Mouse (Mus musculus) testis, postnatal 14 days (tissue): ENCODE data around the gene Ccdc173.
"Not testable (repeated sequence)": the region's sequence is repeated elsewhere in the genome, so short reads cannot be mapped to it uniquely, and the experiment has no call there.

ENCODE experiments used
- DNase-seq: peaks from one replicate; pipeline ENCODE4 v3.0.0; 2021; ENCODE audit warnings: low spot score

Ccdc173 gene

DNA sequence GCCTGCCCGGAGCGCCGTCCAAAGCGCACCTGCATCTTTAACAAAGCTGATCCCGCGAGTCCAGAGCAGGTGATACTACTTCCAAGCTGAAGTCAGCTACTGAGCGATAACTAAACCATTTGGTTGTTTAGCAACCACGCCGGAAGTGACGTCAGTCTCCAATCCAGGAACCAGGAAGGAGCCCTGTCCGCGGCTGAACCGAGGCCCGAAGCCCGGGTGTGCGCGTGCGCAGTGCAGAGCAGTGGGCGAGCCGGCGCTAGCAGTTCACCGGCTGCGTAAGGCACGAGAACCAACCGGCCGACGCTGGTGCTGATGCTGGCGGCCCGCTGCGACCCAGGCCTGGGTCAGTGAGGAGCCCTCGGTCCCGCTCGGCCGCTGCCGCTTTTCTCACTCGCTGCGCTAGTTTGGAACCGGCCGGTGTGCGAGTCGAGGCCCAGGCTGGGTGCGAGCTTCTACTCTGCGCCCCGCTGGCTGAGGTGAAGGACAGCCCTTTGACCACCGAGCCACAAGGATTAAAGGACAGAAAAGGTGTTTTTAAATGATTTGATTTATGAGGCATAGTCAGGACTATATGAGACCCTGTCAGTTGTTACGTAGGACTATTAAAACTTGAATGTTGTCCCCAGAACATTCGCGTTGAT, at the start of gene Ccdc173, which contains the start of gene Phospho2:
Ccdc173 (minus strand) TSS at position 147 of the 641 bp plus-strand sequence.
Phospho2 (plus strand) TSS at position 195 of the 641 bp plus-strand sequence.
- DNase-seq: peak; percentile 98

DNA sequence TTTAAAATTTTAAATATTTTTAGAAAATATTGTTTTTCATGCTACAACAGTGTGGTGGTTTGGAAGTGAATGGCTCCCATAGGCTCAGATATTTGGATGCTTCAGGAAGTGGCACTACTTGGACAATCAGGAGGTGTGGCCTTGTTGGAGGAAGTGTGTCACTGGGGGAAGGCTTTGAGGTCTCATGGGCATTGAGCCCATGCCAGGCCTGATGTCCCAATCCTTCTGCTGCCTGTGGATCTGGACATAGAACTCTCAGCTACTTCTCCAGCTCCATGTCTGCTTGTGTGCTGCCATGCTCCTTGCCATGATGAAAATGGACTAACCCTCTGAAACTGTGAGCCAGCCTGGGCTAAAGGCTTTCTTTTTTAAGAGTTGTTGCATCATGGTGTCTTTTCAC, 49.3 kb upstream of the Ccdc173 start:
- DNase-seq: no peak

DNA sequence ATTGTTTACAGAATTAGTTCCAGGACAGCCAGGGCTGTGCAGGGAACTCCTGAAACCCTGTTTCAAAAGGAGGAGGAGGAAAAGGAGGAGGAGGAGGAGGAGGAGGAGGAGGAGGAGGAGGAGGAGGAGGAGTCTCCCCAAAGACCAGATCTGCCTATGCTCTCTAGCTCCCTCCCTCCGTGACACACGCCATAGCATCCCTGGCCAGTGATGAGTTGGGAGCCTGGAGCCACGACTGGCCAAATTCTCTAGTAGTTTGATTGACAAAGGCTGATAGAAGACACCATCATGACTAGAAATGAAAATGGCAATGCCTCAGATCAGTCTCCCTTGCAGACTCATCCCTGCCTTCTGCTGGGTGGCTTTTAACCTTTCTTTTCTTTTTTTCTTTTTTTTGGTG, 48.6 kb upstream of the Ccdc173 start:
- DNase-seq: no peak

DNA sequence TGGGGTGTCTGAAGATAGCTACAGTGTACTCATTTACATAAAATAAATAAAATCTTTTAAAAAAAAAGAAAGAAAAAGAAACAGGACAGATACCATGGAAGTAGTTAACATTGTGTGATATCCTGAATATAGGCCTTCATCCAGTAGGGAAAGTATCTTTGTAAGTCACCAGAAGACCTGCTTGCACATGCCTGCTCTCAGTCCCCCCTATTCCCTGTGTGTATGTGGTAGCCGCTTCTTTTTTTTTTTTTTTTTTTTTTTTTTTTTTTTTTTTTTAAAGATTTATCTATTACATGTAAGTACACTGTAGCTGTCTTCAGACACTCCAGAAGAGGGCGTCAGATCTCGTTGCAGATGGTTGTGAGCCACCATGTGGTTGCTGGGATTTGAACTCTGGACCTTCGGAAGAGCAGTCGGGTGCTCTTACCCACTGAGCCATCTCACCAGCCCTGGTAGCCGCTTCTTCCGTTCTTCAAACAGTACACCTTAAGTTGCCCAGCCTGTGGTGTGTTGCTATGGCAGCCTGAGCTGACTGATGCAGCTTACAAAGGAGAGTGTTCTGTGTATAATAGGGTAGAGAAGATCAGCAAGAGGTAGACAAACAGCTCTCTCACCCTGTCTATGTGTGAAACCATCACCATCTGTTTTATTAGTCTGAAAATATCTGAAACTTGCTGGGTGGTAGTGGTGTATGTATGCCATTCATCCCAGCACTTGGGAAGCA, 48.0 kb upstream of the Ccdc173 start:
- no peak for DNase-seq

DNA sequence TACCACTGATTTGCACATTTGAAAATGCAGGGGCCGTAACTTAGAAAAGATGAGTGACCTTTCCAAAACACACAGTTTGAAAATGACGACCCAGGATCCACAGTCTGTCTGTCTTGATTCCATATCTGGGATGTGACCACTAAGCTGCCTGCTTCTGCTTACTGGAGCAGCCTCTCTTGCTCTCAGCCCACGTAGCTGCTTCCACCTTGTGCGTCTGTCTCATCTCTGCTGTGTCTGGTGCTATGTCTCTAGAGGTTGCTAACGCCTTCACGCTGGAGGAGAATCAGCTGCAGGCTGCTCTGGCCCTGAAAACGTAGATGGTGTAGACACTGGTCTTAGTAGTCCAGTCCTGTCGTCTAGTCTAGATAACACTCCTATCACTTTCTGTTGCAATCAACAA, 40.7 kb upstream of the Ccdc173 start:
- DNase-seq: no peak

DNA sequence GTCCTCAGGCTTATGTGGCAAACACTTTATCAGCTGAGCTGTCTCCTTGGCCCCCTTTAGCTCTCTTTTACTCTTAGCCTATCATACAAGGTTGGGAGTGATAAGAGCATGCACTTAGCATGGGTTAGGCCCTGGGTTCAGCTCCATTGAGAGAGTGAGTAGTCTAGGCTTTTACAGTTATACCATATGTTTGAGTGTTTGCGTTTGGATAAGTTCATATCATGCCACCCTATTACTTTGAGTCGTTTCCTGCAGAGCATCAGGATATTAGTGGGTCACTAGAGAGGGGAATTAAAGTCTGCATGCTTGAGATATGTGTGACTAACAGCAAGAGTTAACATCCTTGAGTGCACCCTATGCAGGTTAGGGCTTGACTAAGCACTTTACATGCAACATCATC, 40.3 kb upstream of the Ccdc173 start:
- DNase-seq: no peak

DNA sequence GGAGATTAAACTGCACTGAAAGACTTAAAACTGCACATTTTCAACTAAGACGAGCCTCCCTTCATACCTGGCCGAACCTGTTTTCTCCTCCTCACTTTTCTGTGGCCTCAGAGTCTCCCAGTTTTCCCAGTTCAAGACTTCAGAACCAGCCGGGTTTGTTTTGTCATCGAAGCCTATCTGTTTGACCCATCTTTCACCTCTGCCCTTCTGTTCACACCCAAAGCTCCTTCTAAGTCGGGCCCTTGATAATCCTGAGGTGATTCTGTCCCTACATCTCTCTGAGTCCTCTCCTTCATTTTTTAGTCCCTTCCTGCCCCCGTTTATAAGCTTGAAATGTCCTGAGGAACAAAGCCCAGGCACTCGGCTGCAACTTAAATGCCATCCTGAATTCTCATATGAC, 38.7 kb upstream of the Ccdc173 start:
- DNase-seq: no peak

DNA sequence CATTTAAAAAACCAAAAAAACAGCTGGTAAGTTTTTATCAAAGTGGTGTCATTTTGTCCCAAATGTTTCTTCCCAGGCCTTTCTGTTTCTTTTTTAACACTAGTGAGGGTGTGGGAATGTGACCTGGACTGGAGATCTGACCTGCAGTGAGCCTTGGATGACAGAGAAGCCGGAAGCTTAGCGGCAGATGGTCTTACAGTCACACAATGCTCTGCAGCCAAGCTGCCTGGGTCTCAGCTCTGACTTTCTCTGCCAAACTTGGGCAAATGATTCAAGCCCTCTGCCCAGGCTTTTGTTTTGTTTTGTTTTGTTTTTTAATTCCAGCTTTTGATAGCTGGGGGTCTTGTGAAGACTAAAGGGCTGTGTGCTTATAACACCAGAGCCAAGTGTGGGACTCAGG, 37.0 kb upstream of the Ccdc173 start:
- DNase-seq: no peak

DNA sequence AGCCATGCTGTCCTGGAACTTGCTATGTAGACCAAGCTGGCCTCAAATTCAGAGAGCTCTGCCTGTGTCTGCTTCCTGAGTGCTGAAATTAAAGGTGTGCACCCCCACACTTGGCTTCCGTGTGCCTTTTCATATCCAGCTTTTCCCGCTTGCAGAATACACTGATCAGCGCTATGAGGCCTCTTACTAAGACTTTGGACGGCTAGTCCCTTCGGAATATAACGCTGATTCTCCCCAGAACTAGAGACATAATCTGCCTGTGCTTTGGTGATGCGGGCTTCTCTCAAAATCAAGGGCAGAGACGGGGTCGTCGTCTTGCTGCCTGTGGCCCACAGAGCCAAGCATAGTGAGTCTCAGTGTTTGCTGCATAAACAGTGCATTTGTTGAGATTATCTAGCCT, 36.5 kb upstream of the Ccdc173 start:
- DNase-seq: no peak

DNA sequence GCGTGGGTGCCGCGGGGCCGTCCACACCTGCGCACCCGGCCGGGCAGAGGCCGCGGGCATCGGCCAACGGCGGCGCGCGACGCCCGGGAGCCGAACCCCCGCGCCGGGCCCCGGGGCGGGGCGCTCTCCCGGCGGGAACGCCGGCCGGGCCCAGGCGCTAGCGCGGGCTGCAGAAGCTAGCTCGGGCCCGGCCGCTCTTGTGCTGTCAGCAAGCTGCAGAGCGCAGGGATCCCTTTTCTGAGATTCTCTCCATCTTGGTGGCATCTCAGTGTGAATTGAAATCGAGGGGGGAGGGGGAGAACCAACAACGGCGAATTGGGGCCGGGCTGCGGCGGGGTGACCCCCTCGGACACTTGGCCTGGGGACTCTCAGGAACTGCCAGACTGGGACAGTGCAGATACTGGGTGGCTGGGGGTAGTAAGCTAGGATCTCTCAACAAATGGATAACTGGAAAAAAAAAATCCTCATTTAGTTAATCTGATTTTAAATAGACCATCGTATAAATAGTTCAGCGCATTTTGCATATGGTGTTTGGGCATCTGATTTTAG, 33.8 kb upstream of the Ccdc173 start:
- DNase-seq: peak; percentile 42

DNA sequence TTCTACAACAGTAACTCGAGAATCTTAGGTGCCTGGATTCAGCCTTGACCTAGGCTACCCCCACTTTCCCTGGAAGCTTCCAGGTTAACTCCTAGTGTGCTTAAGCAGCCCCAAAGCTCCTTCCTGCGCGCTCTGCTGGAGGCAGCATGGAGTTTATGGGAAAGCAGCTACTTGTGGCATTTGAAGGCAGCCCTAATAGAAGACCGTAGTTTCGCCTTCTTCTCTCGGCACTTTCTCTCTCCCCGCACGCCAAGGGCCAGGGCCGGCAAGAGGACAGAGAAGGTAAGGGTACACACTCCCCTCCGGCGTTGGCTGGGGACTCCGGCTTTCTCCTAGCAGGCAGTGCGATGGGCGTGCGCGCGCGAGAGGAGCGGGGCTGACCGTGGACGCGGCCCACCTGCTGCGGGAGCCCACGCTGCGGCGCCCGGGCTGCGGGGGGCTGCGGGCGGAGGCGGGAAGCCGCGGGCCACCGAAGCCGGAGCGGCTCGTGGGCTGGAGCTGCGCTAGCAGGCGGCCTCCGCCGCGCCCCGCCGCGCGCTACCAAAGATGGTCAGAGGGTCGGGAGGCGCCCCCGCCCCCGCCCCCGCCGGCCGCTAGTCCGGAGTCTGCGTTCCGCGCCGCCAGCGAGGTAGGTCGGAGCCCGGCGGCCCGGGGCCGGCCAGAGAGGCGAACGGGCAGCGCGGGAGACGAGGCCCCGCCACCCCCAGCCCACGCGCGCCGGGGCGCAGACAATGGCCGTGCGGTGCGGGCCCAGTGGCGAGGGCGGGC, 33.2 kb upstream of the Ccdc173 start:
- DNase-seq: peak; percentile 68

DNA sequence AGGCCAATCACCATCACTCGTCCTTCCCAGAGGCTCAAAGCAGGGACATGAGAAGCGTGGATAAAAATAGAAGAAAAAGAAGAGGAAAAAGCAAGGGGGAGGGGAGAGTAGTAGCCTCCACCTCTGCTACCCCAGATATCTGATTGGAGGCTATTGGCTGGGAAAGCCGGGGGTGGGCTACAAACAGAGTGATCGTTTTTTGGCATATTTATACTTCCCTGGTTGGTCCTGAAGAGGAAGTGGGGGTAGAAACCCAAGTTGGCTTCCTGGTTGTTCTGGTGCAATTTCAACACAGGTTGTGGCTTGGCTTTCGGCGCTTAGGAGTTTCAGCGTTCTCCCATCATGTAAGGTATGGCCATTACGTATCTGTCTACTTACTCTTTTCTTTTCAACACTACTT, 32.3 kb upstream of the Ccdc173 start, which contains the start of gene Klhl23:
Klhl23 (plus strand) TSS at position 234 of the 400 bp plus-strand sequence.
- DNase-seq: peak; percentile 51

DNA sequence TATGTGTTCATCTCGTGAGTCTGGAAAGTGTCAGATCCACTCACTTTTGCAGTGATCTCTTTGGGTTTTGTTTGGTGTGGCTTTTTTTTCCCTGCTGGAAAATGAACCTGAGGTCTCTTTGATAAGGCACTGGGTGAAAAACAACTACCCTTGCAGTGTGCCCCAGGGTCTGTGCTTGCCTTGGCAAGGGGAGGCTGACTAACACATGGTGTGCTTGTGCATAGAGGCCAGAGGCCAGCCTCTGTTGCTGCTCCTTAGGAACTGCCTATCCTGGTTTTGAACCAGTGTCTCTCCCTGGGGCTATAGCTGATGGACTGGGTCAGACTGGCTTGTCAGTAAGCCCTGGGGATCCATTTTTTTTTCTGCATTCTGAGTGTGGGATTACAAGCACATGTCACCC, 30.8 kb upstream of the Ccdc173 start:
- no peak for DNase-seq

DNA sequence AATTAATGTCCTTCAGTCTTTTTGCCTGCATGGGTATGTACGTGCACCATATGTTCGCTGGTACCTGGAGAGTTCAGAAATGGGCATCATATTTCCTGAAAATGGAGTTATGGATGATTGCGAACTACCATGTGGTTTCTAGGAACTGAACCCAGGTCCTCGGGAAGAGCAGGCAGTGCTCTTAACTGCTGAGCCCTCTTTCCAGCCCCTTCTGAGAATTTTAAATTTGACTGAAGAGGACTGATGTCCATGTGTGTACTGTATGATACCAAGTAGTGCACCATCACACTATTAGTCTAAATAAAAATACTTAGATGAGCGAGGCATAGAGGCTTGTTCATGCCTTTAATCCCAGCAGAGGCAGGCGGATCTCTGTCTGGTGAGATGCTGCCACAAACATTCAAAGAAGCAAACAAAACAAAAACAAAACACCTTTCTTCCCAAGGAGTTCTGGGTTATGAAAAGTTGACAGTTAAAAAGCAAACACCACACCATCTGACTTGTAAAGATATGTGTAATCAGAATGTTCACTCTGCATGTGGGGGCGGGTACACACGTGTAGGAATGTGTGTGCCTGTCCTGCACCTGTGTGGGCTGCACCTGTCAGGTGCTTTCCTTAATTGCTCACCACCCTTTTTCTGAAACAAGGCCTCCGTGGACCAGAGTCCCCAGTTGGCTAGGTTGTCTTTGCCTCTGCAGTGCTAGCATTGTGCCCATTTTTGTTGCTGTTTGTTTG, 29.1 kb upstream of the Ccdc173 start:
- DNase-seq: no peak

DNA sequence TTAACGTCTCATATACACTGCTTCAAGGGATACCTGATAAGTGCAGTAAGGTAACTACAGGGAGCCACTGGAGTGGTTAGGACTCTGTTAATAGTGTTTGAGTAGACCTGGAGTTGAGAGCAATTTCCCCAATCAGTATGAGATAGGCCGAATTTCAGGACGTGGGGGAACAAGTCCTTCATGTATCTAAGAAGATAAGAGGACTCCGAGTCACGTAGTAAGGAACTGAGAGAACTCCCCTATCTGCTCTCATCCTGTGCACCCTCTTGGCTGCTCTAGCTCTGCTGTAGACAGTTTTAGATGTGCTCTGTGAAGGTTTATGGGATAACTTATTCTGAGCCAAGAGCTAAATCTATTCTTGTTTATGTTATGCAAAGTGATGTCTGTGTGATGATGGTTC, 27.2 kb upstream of the Ccdc173 start:
- DNase-seq: no peak

DNA sequence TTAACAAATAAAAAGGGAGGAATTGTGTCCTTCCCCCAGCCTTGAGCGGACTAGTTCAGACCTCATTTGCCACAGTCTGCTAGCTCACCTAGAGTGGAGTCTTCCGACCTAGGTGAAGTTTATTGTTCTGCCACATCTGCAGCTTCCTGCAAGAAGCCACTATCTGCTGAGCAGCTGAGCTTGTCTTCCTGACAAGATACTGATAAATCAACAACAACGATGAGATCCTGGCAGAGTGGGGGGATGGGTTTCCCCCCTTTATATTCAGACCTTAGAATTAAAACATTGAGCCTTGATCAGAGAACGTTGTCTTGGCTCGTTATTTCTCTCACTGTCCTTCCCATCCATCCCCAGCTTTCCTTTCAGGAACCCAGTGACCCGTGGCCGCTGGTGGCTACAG, 22.0 kb upstream of the Ccdc173 start:
- not testable (repeated sequence) for DNase-seq

DNA sequence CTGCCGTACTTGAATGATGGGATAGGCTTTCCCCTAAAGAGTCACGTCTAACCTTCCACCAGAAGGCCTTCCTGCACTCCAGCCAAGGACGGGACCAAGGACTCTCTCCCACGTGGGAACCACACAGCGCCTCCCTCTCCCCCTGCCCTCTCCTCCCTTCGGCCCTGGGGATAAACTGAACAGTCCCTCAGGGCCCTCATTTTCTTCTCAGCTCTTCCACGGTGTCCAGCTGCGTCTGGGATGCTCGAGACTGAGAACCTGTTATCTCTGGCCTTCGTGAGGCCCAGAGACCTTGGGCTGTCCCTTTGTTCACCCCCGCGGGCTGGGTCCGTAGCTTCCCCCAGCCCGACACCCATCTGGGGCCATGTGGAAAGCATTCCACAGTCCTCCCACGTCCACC, 20.8 kb upstream of the Ccdc173 start:
- peak; percentile 77 for DNase-seq

DNA sequence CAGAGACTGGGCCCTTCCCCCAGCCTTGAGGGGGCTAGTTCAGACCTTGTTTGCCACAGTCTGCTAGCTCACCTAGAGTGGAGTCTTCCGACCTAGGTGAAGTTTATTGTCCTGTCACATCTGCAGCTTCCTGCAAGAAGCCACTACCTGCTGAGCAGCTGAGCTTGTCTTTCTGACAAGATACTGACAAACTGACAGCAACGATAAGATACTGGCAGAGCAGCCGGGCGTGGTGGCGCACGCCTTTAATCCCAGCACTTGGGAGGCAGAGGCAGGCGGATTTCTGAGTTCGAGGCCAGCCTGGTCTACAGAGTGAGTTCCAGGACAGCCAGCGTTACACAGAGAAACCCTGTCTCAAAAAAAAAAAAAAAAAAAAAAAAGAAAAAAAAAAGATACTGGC, 15.3 kb upstream of the Ccdc173 start:
- not testable (repeated sequence) for DNase-seq

DNA sequence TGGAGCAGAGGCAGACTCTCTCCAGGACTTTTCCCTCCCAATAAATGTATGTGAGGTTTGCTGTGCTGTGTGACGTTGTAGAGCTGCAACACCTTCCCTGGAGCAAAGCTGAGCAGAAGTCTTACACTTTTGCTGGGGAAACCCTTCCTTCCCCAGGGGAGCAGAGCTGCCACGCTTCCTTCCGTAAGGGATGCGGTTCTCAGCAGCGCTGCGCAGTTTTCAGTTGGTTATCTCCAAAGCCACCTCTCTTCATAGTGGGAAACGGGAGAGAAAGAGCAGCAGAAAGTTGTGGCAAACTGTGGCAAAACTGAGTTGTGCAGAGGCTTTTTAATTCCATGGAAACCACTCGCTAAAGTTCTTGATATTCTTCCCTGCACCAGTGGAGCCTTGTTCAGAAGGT, 14.4 kb upstream of the Ccdc173 start:
- DNase-seq: no peak

DNA sequence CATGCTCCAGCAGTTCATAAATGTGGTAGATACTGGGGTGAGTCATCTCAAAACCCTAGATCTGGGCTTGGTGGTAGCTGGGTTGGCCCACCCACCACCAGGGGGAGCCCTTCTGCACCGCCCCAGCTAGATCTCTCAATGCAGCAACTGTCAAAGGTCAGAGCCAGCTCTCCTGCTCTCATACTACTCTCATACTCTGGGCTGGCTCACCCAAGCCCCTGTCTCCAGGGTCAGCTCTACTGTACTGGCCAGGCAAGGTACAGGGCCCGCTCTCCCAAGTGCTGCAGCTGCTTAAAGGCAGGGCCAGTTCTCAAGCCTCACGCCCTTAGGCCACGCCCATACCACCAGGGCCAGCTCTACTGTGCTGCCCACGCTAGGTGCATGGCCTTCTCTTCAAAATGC, 13.5 kb upstream of the Ccdc173 start:
- peak; percentile 79 for DNase-seq

DNA sequence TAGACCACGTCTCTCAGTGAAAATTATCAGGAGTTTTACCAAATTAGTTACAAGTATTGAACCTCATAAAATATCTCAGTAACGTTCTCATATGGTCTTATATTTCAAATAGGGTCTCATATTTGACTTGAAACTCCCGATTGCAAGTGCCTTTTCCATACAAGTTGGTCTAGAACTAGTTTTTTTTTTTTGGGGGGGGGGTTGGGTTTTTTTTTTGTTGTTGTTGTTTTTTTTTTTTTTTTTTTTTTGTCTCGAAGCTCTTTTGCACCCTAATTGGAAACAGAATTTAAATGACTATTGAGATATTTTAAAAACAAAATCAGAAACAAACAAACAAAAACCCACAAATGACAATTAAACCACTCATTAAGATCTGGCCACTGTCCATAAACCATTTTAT, 1.3 kb upstream of the Ccdc173 start:
- no peak for DNase-seq

DNA sequence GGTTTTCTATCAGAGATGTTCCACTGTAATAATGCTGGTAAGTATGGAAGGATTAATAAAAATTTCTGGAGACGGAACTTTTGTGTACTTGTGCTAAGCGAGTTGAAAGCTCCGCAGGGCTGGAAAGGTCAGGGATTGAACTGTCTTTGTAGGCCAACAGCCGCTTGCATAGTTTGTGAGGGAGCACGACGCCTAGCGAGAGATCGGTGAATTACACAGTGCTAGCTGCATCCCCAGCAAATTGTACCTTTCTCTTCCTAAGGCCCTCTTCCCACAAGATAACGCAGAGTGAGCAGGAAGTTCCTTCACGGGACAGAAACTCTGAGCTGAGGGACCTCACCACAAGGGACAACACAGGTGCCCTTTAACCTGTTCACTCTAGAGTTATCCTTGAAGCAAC, 910 bp upstream of the Ccdc173 start:
- peak; percentile 84 for DNase-seq
